Mouse (Mus musculus) ES-E14 (cell line): ENCODE data around the gene Tmem139. TPM values are rescaled to one million over a fixed set of nuclear protein-coding genes. Genes with fewer than 3 reads are reported as not detected.

Experiments
- DNase-seq: peaks from one replicate; pipeline ENCODE4 v3.0.0-alpha.2; 2013; ENCODE audit warnings: low read depth, low spot score
- H3K27ac ChIP-seq: 2 replicates; pipeline ENCODE4 v1.5.1; 2012; ENCODE audit warnings: low read depth, mild to moderate bottlenecking, low read length, moderate library complexity, mixed read lengths; ENCODE audit not compliant: poor library complexity, insufficient read depth, severe bottlenecking
- H3K36me3 ChIP-seq: 2 replicates; pipeline ENCODE4 v1.6.1; 2012; ENCODE audit warnings: mild to moderate bottlenecking, low read length, moderate library complexity, mixed read lengths; ENCODE audit not compliant: control insufficient read depth, poor library complexity, insufficient read depth, severe bottlenecking
- H3K4me1 ChIP-seq, 2 experiments: fragments of 150-350 bp in 1 of 2; sonication (generic) in 1 of 2; 2 replicates each; pipeline ENCODE4 v1.6.1; 2012; ENCODE audit warnings: low read length in 2 of 2, mild to moderate bottlenecking in 1 of 2, mixed read lengths in 1 of 2; ENCODE audit not compliant: control insufficient read depth in 2 of 2, insufficient read depth in 2 of 2, poor library complexity in 1 of 2
- H3K4me3 ChIP-seq, 2 experiments: fragments of 150-350 bp in 1 of 2; sonication (generic) in 1 of 2; 2 replicates each; pipeline ENCODE4 v1.5.1; 2012; ENCODE audit warnings: low read length in 2 of 2, low read depth in 1 of 2, mild to moderate bottlenecking in 1 of 2, mixed read lengths in 1 of 2; ENCODE audit not compliant: insufficient read depth in 1 of 2, poor library complexity in 1 of 2, severe bottlenecking in 1 of 2
- H3K9ac ChIP-seq: 2 replicates; pipeline ENCODE4 v1.6.1; 2012; ENCODE audit warnings: low read depth, mild to moderate bottlenecking, low read length, mixed read lengths; ENCODE audit not compliant: poor library complexity, insufficient read depth, severe bottlenecking
- H3K9me3 ChIP-seq: fragments of 150-350 bp; sonication (generic); 2 replicates; pipeline ENCODE4 v1.6.1; 2012; ENCODE audit warnings: low read depth, mild to moderate bottlenecking, low read length; ENCODE audit not compliant: control insufficient read depth, insufficient read depth
- CHD2 ChIP-seq: IDR thresholded peaks from 2 replicates; pipeline ENCODE4 v1.6.1; 2014; ENCODE audit warnings: mild to moderate bottlenecking, low read depth, low read length, inconsistent platforms
- HCFC1 ChIP-seq: IDR thresholded peaks from 2 replicates; pipeline ENCODE4 v1.6.1; 2012; ENCODE audit warnings: low read length, inconsistent platforms, borderline replicate concordance; ENCODE audit not compliant: insufficient read depth
- MAFK ChIP-seq: IDR thresholded peaks from 2 replicates; pipeline ENCODE4 v1.6.1; 2014; ENCODE audit warnings: mild to moderate bottlenecking, low read depth, low read length, inconsistent platforms; ENCODE audit not compliant: insufficient read depth
- ZC3H11A ChIP-seq: IDR thresholded peaks from 2 replicates; pipeline ENCODE4 v1.6.1; 2012; ENCODE audit warnings: low read depth, mild to moderate bottlenecking, inconsistent platforms, low read length, borderline replicate concordance
- ZNF384 ChIP-seq: IDR thresholded peaks from 2 replicates; pipeline ENCODE4 v1.6.1; 2012; ENCODE audit warnings: low read depth, low read length, inconsistent platforms
- in situ Hi-C, 2 experiments: fragments of 600-800 bp; cut with MboI; formaldehyde crosslinking; loops; one replicate each; pipeline ENCODE4 v1.15.1; 2025; ENCODE audit warnings: low sequenced_read_pairs in 2 of 2, inconsistent platforms in 1 of 2; ENCODE audit not compliant: unreplicated experiment in 2 of 2
- total RNA-seq: library from RNA; depleted of rRNA; stranded (reverse); fragments of 300-350 nt; gene quantifications from 2 replicates; pipeline ENCODE4 v1.2.3, GENCODE M21; 2012

Tmem139 gene
- total RNA-seq, 1 experiment, result 1.3 TPM

DNA sequence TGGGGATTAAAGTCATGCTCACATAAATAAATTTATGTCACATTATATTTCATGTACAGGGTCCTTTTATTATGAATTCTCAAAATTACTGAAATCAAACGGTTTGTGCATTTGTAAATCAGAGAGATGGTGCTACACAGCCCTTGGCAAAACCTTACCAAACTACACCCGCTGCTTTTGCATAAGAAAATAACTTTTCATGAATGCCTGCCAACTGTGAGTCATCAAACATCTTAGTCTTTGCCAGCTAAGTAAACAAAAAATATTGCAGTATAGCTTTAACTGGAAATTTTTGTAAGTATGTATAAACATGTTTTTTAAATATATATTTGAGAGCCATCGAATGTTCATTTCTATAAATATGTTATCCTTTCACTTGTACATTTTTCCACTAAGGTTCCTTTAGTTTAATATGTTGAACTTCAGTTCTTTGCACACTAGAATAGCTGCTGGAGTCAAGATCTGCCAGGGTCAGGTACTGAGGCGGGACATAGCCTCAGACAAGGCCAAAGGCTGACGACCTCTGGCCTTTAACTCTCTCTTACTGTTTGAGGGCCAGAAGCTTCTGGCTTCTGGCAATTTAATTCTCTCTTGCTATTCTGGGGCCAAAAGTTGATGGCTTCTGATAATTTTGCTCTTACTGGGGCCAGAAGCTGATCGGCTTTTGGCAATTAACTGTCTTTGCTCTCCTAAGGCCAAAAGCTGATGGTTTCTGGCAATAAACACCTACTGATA is 20.3 kb upstream of the Tmem139 start:
- in situ Hi-C loops, result no loop called here

DNA sequence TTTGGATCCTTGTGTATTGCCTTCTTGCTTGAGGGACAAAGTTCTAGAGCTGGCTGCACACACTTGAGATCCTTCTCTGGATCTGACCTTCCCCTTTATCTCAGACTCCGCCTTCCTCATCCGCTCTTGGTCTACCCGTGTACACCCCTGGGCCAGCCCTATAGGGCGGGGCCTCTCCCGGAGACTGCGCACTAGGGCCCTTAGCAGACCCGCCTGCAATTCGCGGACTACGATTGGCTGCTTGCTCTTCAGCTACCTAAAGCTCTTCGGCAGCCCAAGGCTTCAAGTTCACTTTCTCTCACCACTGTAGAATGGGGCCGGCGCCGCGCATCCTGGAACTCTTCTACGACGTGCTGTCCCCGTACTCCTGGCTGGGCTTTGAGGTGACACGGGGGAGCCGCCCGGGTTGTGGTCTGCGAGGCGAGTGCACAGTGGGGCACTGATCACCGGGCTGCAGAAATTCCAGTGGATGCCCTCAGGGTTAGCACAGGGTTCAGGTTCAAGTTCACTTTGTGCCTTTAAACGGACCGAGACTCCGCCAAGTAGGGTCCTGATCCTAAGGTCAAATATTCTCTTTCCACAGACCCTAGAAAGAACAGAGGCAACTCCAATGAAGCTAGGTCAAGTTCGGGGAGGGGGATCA is 15.9 kb upstream of the Tmem139 start, which contains the start of gene Gstk1:
Gene Gstk1, plus strand, starts transcription at position 225 of the 643 bp plus-strand sequence.
- no peaks in the 10 kb centered on the region for H3K36me3 ChIP-seq
- in situ Hi-C loops, result no loop called here
- no peak within 1 kb of the TSS for H3K27ac ChIP-seq
- H3K9ac ChIP-seq, result peak within 1 kb of the TSS; percentile 29; the same call in 1 of the 2 replicates
- peak; percentile 87 for DNase-seq
- peaks cover 0 to 2% of the 10 kb centered on the region in 2 experiments; a peak in 1 of 4 replicates for H3K4me1 ChIP-seq
- TF ChIP-seq HCFC1 (0 out of 2 replicates have a peak, but pooled peaks have one; percentile 31), ZNF384 (no peak)
- no peaks in the 10 kb centered on the region for H3K9me3 ChIP-seq
- peak within 1 kb of the TSS; percentile 58 for H3K4me3 ChIP-seq

More for the DNA sequence above, 20.3 kb upstream of the Tmem139 start:
- no peak for DNase-seq
- Histone ChIP-seq H3K4me3 (no peak overlapping the region), H3K9ac (no peak overlapping the region), H3K27ac (no peak overlapping the region), H3K4me1 (no peaks in the 10 kb centered on the region), H3K9me3 (no peaks in the 10 kb centered on the region), H3K36me3 (no peaks in the 10 kb centered on the region)
- TF ChIP-seq MAFK (no peak), CHD2 (no peak), ZC3H11A (no peak), ZNF384 (no peak), HCFC1 (no peak)

- Histone ChIP-seq H3K9ac (no peak overlapping the region), H3K4me1 (peaks cover 0 to 2% of the 10 kb centered on the region in 2 experiments; a peak in 1 of 4 replicates), H3K4me3 (no peak overlapping the region), H3K9me3 (no peaks in the 10 kb centered on the region), H3K36me3 (no peaks in the 10 kb centered on the region), H3K27ac (no peak overlapping the region)
- no peak for TF ChIP-seq CHD2
- no peak for TF ChIP-seq MAFK
- no peak for TF ChIP-seq ZNF384
- no peak for TF ChIP-seq HCFC1
- no peak for TF ChIP-seq ZC3H11A
- in situ Hi-C loops, result no loop called here
- DNase-seq, result no peak
These were observed 14.6 kb upstream of the Tmem139 start for GRCm38 (mm10) chr6:42247173-42247572.

- H3K36me3 ChIP-seq, result no peaks in the 10 kb centered on the region
- in situ Hi-C loops, result no loop called here
These were observed 13.8 kb upstream of the Tmem139 start for GRCm38 (mm10) chr6:42247981-42248380.

More at GRCm38 (mm10) chr6:42247981-42248380, 13.8 kb upstream of the Tmem139 start:
- DNase-seq, result no peak
- Histone ChIP-seq H3K9me3 (no peaks in the 10 kb centered on the region), H3K27ac (no peak overlapping the region), H3K4me1 (peaks cover 0 to 2% of the 10 kb centered on the region in 2 experiments; a peak in 1 of 4 replicates), H3K9ac (no peak overlapping the region), H3K4me3 (no peak overlapping the region)
- TF ChIP-seq ZNF384 (no peak), HCFC1 (no peak), MAFK (no peak), CHD2 (no peak), ZC3H11A (no peak)
